Mouse (Mus musculus) ovary, adult 10 weeks (tissue): ENCODE measurements around the gene Rpl29. TPM values are rescaled to one million over a fixed set of nuclear protein-coding genes. Genes with fewer than 3 reads are reported as not detected.

Source experiments
- polyA plus RNA-seq: library from polyadenylated mRNA; stranded (reverse); fragments of 350-450 nt; fragmentation: Illumina TruSeq; extraction: RNeasy Lipid Tissue Mini Kit (QIAGEN cat#74804); gene quantifications from one replicate; pipeline ENCODE4 v1.2.3, GENCODE M21; 2014

Gene Rpl29
- 40.9 TPM for polyA plus RNA-seq

GRCm38 (mm10) chr9:106429221-106430014 lies at the start of gene Rpl29:
Rpl29 (plus strand) TSS chr9:106429454.

GRCm38 (mm10) chr9:106447348-106447747 lies 18.1 kb downstream of the Rpl29 start, which contains the start of the genes Abhd14b and Abhd14a:
Abhd14b (plus strand) TSS chr9:106447459.
Abhd14a (minus strand) TSS chr9:106447678.

GRCm38 (mm10) chr9:106453271-106454070 lies 24.2 kb downstream of the Rpl29 start, which contains the start of gene Pcbp4:
Pcbp4 (plus strand) TSS chr9:106453291.

GRCm38 (mm10) chr9:106465571-106466200 lies 36.4 kb downstream of the Rpl29 start, which contains the start of gene Gpr62:
Gpr62 (minus strand) TSS chr9:106465938.

GRCm38 (mm10) chr9:106475663-106476001 lies 46.4 kb downstream of the Rpl29 start, which contains the start of gene Rrp9:
Rrp9 (plus strand) TSS chr9:106475963.

GRCm38 (mm10) chr9:106476924-106477484 lies 47.8 kb downstream of the Rpl29 start, which contains the start of gene Parp3:
Parp3 (minus strand) TSS chr9:106476949.

Other genes with a start within 250 kb of the Rpl29 start
- gene Ppm1m, start 229.7 kb upstream of the Rpl29 start, polyA plus RNA-seq: 3.6 TPM
- gene Twf2, start 226.3 kb upstream of the Rpl29 start, polyA plus RNA-seq: not detected
- 0.11 TPM for gene Tlr9, start 206.9 kb upstream of the Rpl29 start, polyA plus RNA-seq
- gene Alas1, start 180.8 kb upstream of the Rpl29 start, polyA plus RNA-seq: 30.9 TPM
- gene Poc1a, start 148.4 kb upstream of the Rpl29 start, polyA plus RNA-seq: 2.0 TPM
- gene Dusp7, start 60.8 kb upstream of the Rpl29 start, polyA plus RNA-seq: 23.3 TPM
- not detected for gene Acy1, start 8.9 kb downstream of the Rpl29 start, polyA plus RNA-seq
- 7.1 TPM for gene Abhd14b, start 18.0 kb downstream of the Rpl29 start, polyA plus RNA-seq
- 1.3 TPM for gene Abhd14a, start 18.2 kb downstream of the Rpl29 start, polyA plus RNA-seq
- not detected for gene Pcbp4, start 23.8 kb downstream of the Rpl29 start, polyA plus RNA-seq
- not detected for gene Gpr62, start 36.5 kb downstream of the Rpl29 start, polyA plus RNA-seq
- not detected for gene Rrp9, start 46.5 kb downstream of the Rpl29 start, polyA plus RNA-seq
- gene Parp3, start 47.5 kb downstream of the Rpl29 start, polyA plus RNA-seq: 4.7 TPM
- not detected for gene Iqcf1, start 70.5 kb downstream of the Rpl29 start, polyA plus RNA-seq
- gene Iqcf5, start 85.1 kb downstream of the Rpl29 start, polyA plus RNA-seq: not detected
- gene Iqcf3, start 132.2 kb downstream of the Rpl29 start, polyA plus RNA-seq: not detected
- gene Iqcf4, start 141.5 kb downstream of the Rpl29 start, polyA plus RNA-seq: not detected
- not detected for gene Iqcf6, start 197.1 kb downstream of the Rpl29 start, polyA plus RNA-seq
- gene Grm2, start 226.6 kb downstream of the Rpl29 start, polyA plus RNA-seq: not detected